Mouse (Mus musculus): ENCODE measurements around the gene Agfg1. TPM values are rescaled to one million over a fixed set of nuclear protein-coding genes. Genes with fewer than 3 reads are reported as not detected.

Gene Agfg1
- polyA plus RNA-seq (2015; fragmentation: Illumina TruSeq; extraction: RNeasy Lipid Tissue Mini Kit (QIAGEN cat#74804); ENCODE audit: insufficient read depth, low replicate concordance) = 64.2 TPM

DNA sequence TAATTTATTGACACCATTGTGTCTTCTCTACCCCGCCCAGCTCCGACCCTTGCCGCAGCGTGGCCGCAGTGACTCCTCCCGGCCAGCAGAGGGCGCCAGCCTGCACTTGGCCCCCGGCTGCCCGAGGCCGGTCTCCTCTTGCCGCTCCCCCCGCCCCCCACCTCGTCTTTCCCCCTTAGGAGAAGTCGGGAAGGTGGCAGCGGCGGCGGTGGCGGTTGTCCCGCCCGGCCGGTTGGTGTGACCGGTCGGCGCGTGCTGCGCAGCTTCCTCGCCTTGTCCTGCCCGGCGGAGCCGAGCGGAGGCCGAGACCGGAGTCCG lies at the start of gene Agfg1:
TSS of gene Agfg1 (plus strand) at position 188 of the 318 bp plus-strand sequence.

GRCm38 (mm10) chr1:82913025-82913424 lies 73.7 kb downstream of the Agfg1 start, which contains the start of gene A030005L19Rik:
TSS of gene A030005L19Rik (plus strand) at chr1:82913325.

GRCm38 (mm10) chr1:82924650-82925049 lies 85.4 kb downstream of the Agfg1 start, which contains the start of gene A030014E15Rik:
TSS of gene A030014E15Rik (plus strand) at chr1:82924917.

GRCm38 (mm10) chr1:82931326-82931725 lies 92.0 kb downstream of the Agfg1 start, which contains the start of gene Gm6217:
TSS of gene Gm6217 (minus strand) at chr1:82931399.

DNA sequence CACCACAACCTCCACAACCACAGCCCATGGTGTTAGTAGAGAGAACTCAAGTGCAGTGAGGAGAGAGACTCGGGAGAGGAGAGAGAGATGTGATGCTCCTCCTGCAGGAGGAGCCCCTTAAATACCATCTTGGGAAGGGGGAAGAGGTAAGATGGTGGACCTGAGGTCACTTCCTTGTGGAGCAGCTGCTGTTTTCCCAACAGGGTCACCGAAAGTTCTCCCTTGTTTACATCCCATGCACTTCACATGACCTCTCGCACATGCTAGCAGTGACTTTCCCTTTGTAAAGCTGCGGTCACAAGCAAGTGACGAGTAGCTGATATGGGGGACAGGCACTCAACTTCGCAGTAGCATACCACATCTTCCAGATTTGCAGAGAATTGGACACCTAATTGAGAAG lies 104.0 kb downstream of the Agfg1 start, which contains the start of gene A030003K21Rik:
TSS of gene A030003K21Rik (minus strand) at position 94 of the 400 bp plus-strand sequence.

Other genes starting within 250 kb of the Agfg1 start
- gene Mff, start 114.6 kb upstream of the Agfg1 start, polyA plus RNA-seq (2015; fragmentation: Illumina TruSeq; extraction: RNeasy Lipid Tissue Mini Kit (QIAGEN cat#74804); ENCODE audit: insufficient read depth, low replicate concordance) = 199 TPM
- gene Tm4sf20, start 71.0 kb upstream of the Agfg1 start, polyA plus RNA-seq (2015; fragmentation: Illumina TruSeq; extraction: RNeasy Lipid Tissue Mini Kit (QIAGEN cat#74804); ENCODE audit: insufficient read depth, low replicate concordance) = not detected
- not detected for gene Gm47791, start 68.2 kb upstream of the Agfg1 start, polyA plus RNA-seq (2015; fragmentation: Illumina TruSeq; extraction: RNeasy Lipid Tissue Mini Kit (QIAGEN cat#74804); ENCODE audit: insufficient read depth, low replicate concordance)
- gene A030005L19Rik, start 73.8 kb downstream of the Agfg1 start, polyA plus RNA-seq (2015; fragmentation: Illumina TruSeq; extraction: RNeasy Lipid Tissue Mini Kit (QIAGEN cat#74804); ENCODE audit: insufficient read depth, low replicate concordance) = 0.88 TPM
- gene A030014E15Rik, start 85.4 kb downstream of the Agfg1 start, polyA plus RNA-seq (2015; fragmentation: Illumina TruSeq; extraction: RNeasy Lipid Tissue Mini Kit (QIAGEN cat#74804); ENCODE audit: insufficient read depth, low replicate concordance) = not detected
- gene Gm6217, start 91.9 kb downstream of the Agfg1 start, polyA plus RNA-seq (2015; fragmentation: Illumina TruSeq; extraction: RNeasy Lipid Tissue Mini Kit (QIAGEN cat#74804); ENCODE audit: insufficient read depth, low replicate concordance) = not detected
- gene A030003K21Rik, start 103.9 kb downstream of the Agfg1 start, polyA plus RNA-seq (2015; fragmentation: Illumina TruSeq; extraction: RNeasy Lipid Tissue Mini Kit (QIAGEN cat#74804); ENCODE audit: insufficient read depth, low replicate concordance) = not detected
- not detected for gene Gm7544, start 116.5 kb downstream of the Agfg1 start, polyA plus RNA-seq (2015; fragmentation: Illumina TruSeq; extraction: RNeasy Lipid Tissue Mini Kit (QIAGEN cat#74804); ENCODE audit: insufficient read depth, low replicate concordance)
- not detected for gene Gm47955, start 120.8 kb downstream of the Agfg1 start, polyA plus RNA-seq (2015; fragmentation: Illumina TruSeq; extraction: RNeasy Lipid Tissue Mini Kit (QIAGEN cat#74804); ENCODE audit: insufficient read depth, low replicate concordance)
- gene Gm47959, start 161.1 kb downstream of the Agfg1 start, polyA plus RNA-seq (2015; fragmentation: Illumina TruSeq; extraction: RNeasy Lipid Tissue Mini Kit (QIAGEN cat#74804); ENCODE audit: insufficient read depth, low replicate concordance) = not detected
- 0.55 TPM for gene Slc19a3, start 199.0 kb downstream of the Agfg1 start, polyA plus RNA-seq (2015; fragmentation: Illumina TruSeq; extraction: RNeasy Lipid Tissue Mini Kit (QIAGEN cat#74804); ENCODE audit: insufficient read depth, low replicate concordance)
- gene Krtap28-10, start 203.0 kb downstream of the Agfg1 start, polyA plus RNA-seq (2015; fragmentation: Illumina TruSeq; extraction: RNeasy Lipid Tissue Mini Kit (QIAGEN cat#74804); ENCODE audit: insufficient read depth, low replicate concordance) = not detected
- not detected for gene Gm47969, start 205.4 kb downstream of the Agfg1 start, polyA plus RNA-seq (2015; fragmentation: Illumina TruSeq; extraction: RNeasy Lipid Tissue Mini Kit (QIAGEN cat#74804); ENCODE audit: insufficient read depth, low replicate concordance)
- not detected for gene A030005K14Rik, start 219.9 kb downstream of the Agfg1 start, polyA plus RNA-seq (2015; fragmentation: Illumina TruSeq; extraction: RNeasy Lipid Tissue Mini Kit (QIAGEN cat#74804); ENCODE audit: insufficient read depth, low replicate concordance)
- gene Krtap28-13, start 221.4 kb downstream of the Agfg1 start, polyA plus RNA-seq (2015; fragmentation: Illumina TruSeq; extraction: RNeasy Lipid Tissue Mini Kit (QIAGEN cat#74804); ENCODE audit: insufficient read depth, low replicate concordance) = not detected

All from spleen, adult 10 weeks (tissue).